Mouse (Mus musculus) kidney, postnatal 0 days (tissue): ENCODE results near the gene 3110082I17Rik. TPM values are rescaled to one million over a fixed set of nuclear protein-coding genes. Genes with fewer than 3 reads are reported as not detected.

Experiments used
- ATAC-seq: fragments of 200-750 bp; cut with Nextera tagmentation; replicated peaks from 2 replicates; pipeline ENCODE4 v1.8.0; 2017; ENCODE audit warnings: low read depth, moderate number of reproducible peaks, moderate TSS enrichment, moderate library complexity; ENCODE audit not compliant: low FRiP score
- DNase-seq: peaks from one replicate; pipeline ENCODE4 v3.0.0-alpha.2; 2016; ENCODE audit warnings: low spot score
- H3K27ac ChIP-seq: fragments of 300-500 bp; sonication (generic); 2 replicates; pipeline ENCODE4 v1.5.1; 2014; ENCODE audit warnings: mild to moderate bottlenecking
- H3K27me3 ChIP-seq: fragments of 300-500 bp; sonication (generic); 2 replicates; pipeline ENCODE4 v1.6.1; 2014; ENCODE audit warnings: low read length, mixed read lengths; ENCODE audit not compliant: insufficient read depth
- H3K36me3 ChIP-seq: fragments of 300-500 bp; sonication (generic); 2 replicates; pipeline ENCODE4 v1.6.1; 2014; ENCODE audit warnings: low read length, mixed read lengths; ENCODE audit not compliant: insufficient read depth
- H3K4me1 ChIP-seq: fragments of 300-500 bp; sonication (generic); replicated peaks from 2 replicates; pipeline ENCODE4 v1.6.1; 2014; ENCODE audit warnings: antibody characterized with exemption, low read length, mixed read lengths; ENCODE audit not compliant: insufficient read depth
- H3K4me2 ChIP-seq: fragments of 300-500 bp; sonication (generic); 2 replicates; pipeline ENCODE4 v1.6.1; 2014; ENCODE audit warnings: mild to moderate bottlenecking, low read length, moderate library complexity, mixed read lengths
- H3K4me3 ChIP-seq: fragments of 300-500 bp; sonication (generic); replicated peaks from 2 replicates; pipeline ENCODE4 v1.5.1; 2014; ENCODE audit warnings: low read depth, low read length
- H3K9ac ChIP-seq: fragments of 300-500 bp; sonication (generic); 2 replicates; pipeline ENCODE4 v1.6.1; 2014; ENCODE audit warnings: low read depth, low read length
- H3K9me3 ChIP-seq: fragments of 300-500 bp; sonication (generic); replicated peaks from 2 replicates; pipeline ENCODE4 v1.6.1; 2016; ENCODE audit warnings: low read length, inconsistent platforms, mixed read lengths
- CTCF ChIP-seq: IDR thresholded peaks from 2 replicates; pipeline ENCODE4 v1.5.1; 2016; ENCODE audit warnings: antibody characterized with exemption, low read depth, mild to moderate bottlenecking, moderate library complexity
- WGBS: fragments of 180-500 bp; shearing (Covaris S2); extraction: QIAGEN DNeasy Blood & Tissue Kit; methylation state at CpG from one replicate; pipeline ENCODE4 v1.1.7; 2014; 5-methylcytosine and 5-hydroxymethylcytosine counted together
- polyA plus RNA-seq: library from polyadenylated mRNA; unstranded; fragments of >200 nt; fragmentation: Nextera tagmentation; extraction: Ambion mirVana; gene quantifications from 2 replicates; pipeline ENCODE4 v1.2.1, GENCODE M21; 2015

Gene 3110082I17Rik
- polyA plus RNA-seq, 1 experiment from 2014 or later, result 25.6 TPM

DNA sequence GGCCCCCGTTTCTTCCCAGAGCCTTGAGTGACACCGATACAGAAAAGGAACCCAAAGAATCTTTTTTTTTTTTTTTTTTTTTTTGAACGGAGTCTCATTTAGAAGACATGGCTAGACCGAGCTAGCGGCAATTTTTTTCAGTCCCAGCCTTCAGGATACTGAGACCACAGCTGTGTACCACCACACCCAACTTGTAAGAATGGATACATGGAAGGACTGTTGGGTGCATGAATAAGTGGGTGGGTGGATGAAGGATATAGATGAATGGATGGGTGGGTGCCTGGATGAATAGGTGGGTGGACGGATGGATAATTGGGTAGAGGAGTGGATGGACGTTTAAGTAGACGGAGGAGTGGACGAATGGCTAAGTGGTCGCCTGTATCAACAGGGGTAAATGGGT is 389 bp downstream of the 3110082I17Rik start:
- WGBS, result 6% methylated on average over 10 of the region's 10 CpGs
- H3K4me2 ChIP-seq, result peak overlapping the region; percentile 82
- peak overlapping the region; percentile 64 for H3K9ac ChIP-seq
- no peaks in the 10 kb centered on the region for H3K9me3 ChIP-seq
- H3K36me3 ChIP-seq, result no peaks in the 10 kb centered on the region
- TF ChIP-seq CTCF, result no peak
- H3K27ac ChIP-seq, result no peak overlapping the region
- peaks cover 4% of the 10 kb centered on the region; the same call in 1 of the 2 replicates for H3K4me1 ChIP-seq
- peak overlapping the region; percentile 61 for H3K4me3 ChIP-seq
- peak; percentile 5; the same call in 1 of the 2 replicates for ATAC-seq
- no peak for DNase-seq
- H3K27me3 ChIP-seq, result no peaks in the 10 kb centered on the region

DNA sequence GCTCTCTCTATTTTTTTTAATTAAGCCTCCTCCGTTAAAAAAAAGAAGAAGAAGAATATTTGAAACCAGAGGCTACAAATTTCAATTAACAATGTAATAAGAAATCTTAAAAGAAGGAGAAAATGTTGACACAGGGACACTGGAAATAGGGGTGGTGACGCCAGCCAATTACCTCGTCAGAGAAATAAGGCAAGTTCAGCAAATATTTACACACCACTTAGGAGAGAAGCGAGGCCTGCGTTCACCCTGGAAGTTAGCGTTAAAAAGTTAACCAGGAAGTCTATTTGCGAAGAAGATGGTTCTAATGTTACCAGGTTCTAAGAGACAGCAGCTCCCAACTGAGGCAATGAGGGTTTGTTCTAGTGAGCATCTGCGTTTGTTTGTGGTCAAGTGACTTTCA is 3.1 kb downstream of the 3110082I17Rik start:
- H3K9ac ChIP-seq, result no peak overlapping the region
- WGBS, result 85% methylated on average over 8 of the region's 8 CpGs
- no peak overlapping the region for H3K4me2 ChIP-seq
- no peak for DNase-seq
- H3K27ac ChIP-seq, result no peak overlapping the region
- TF ChIP-seq CTCF, result no peak
- H3K4me1 ChIP-seq, result peaks cover 4% of the 10 kb centered on the region; the same call in 1 of the 2 replicates
- H3K9me3 ChIP-seq, result no peaks in the 10 kb centered on the region
- no peaks in the 10 kb centered on the region for H3K27me3 ChIP-seq
- H3K4me3 ChIP-seq, result no peak overlapping the region
- ATAC-seq, result no peak
- H3K36me3 ChIP-seq, result no peaks in the 10 kb centered on the region

- Histone ChIP-seq H3K9me3 (no peaks in the 10 kb centered on the region), H3K27me3 (no peaks in the 10 kb centered on the region), H3K9ac (no peak overlapping the region), H3K4me2 (no peak overlapping the region), H3K36me3 (no peaks in the 10 kb centered on the region), H3K27ac (no peak overlapping the region), H3K4me3 (no peak overlapping the region), H3K4me1 (peaks cover 5% of the 10 kb centered on the region; the same call in 1 of the 2 replicates)
- no peak for TF ChIP-seq CTCF
- ATAC-seq (no peak), DNase-seq (no peak)
- 92% methylated on average over 12 of the region's 12 CpGs for WGBS
Observed at GRCm38 (mm10) chr5:139455166-139455565, 5.2 kb downstream of the 3110082I17Rik start.

- Histone ChIP-seq H3K4me1 (peaks cover 8% of the 10 kb centered on the region; the same call in 1 of the 2 replicates), H3K4me2 (no peak overlapping the region), H3K27me3 (no peaks in the 10 kb centered on the region), H3K9ac (no peak overlapping the region), H3K27ac (no peak overlapping the region), H3K4me3 (no peak overlapping the region), H3K9me3 (no peaks in the 10 kb centered on the region), H3K36me3 (no peaks in the 10 kb centered on the region)
- ATAC-seq, result no peak
- WGBS, result 89% methylated on average over 10 of the region's 10 CpGs
- DNase-seq, result no peak
- TF ChIP-seq CTCF, result no peak
Observed at GRCm38 (mm10) chr5:139453031-139453430, 7.3 kb downstream of the 3110082I17Rik start.

- no peaks in the 10 kb centered on the region for H3K36me3 ChIP-seq
- DNase-seq (peak; percentile 36), ATAC-seq (no peak; the same call in 1 of the 2 replicates)
- peak overlapping the region; percentile 47; the same call in 1 of the 2 replicates for H3K27ac ChIP-seq
- no peak for TF ChIP-seq CTCF
- H3K4me2 ChIP-seq, result no peak overlapping the region
- peaks cover 8% of the 10 kb centered on the region; the same call in 1 of the 2 replicates for H3K4me1 ChIP-seq
- 36% methylated on average over 4 of the region's 4 CpGs for WGBS
- 0 out of 2 replicates have a peak overlapping the region, but pooled peaks have one; percentile 4 for H3K9ac ChIP-seq
- no peak overlapping the region for H3K4me3 ChIP-seq
- no peaks in the 10 kb centered on the region for H3K27me3 ChIP-seq
- no peaks in the 10 kb centered on the region for H3K9me3 ChIP-seq
Observed at GRCm38 (mm10) chr5:139449926-139450325, 10.4 kb downstream of the 3110082I17Rik start.

DNA sequence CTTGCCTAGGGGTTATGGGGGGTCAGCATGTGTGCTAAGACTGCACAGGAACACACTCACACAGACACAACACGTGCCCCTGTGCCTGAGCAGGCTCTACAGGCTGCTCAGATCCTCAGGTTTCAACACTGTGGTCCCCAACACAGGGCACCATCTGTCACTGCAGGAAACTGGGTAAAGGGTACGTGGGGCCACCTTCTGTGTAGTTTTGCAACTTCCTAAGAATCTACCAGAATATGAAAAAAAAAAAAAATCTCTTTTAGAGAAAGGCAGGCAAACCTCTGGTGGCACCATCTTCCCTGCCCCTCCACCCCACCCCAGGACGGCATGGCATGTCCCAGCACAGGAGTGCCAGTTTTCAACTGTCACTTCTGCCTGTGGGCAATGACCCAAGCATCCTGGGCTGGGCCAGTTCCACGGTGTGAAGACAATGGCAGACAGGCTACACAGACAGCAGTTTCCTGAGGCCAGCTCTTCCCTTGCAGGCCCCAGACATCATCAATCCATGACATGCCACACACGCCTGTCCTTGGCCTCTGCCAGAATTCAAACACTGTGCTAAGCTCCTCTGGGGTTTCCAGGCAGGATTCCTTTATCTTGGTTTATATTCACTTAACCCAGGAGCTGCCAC is 11.1 kb downstream of the 3110082I17Rik start:
- DNase-seq (no peak), ATAC-seq (no peak)
- Histone ChIP-seq H3K4me1 (peaks cover 8% of the 10 kb centered on the region; the same call in 1 of the 2 replicates), H3K27ac (peak overlapping the region; percentile 47), H3K27me3 (no peaks in the 10 kb centered on the region), H3K9me3 (no peaks in the 10 kb centered on the region), H3K4me3 (no peak overlapping the region), H3K4me2 (no peak overlapping the region), H3K9ac (no peak overlapping the region), H3K36me3 (no peaks in the 10 kb centered on the region)
- no peak for TF ChIP-seq CTCF
- WGBS, result 38% methylated on average over 5 of the region's 5 CpGs
